Mouse (Mus musculus) erythroblast, embryonic 14.5 days (primary cell): Measurements from ENCODE around the gene Trem1.

Experiments
- GATA1 ChIP-seq: IDR thresholded peaks from 2 replicates; pipeline ENCODE4 v1.6.1; 2012; ENCODE audit warnings: low read length, inconsistent platforms, mixed read lengths
- TAL1 ChIP-seq: IDR thresholded peaks from 3 replicates; pipeline ENCODE4 v1.6.1; 2012; ENCODE audit warnings: low read length, inconsistent platforms, mixed read lengths

DNA sequence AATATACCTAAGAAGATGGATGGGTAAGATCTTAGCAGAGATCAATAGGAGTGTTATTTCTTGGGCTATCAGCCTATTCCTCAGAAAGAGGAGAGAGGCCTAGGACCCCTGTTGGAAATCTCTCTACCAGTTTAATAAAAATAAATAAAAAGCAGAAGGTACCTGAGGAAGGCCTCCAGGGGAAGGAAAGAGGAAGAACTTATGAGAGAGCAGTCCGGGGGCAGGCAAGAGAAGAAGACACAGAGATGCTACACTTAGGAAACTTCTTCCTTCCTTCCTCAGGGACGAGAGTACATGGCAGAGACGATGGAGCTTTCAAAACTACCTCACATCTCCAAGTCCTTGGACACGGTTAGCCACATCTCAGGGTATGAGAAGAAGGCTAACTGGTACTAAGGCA, 41.5 kb downstream of the Trem1 start:
- no peak for TF ChIP-seq GATA1
- TF ChIP-seq TAL1: no peak
